1 mouse cellular context compared by ENCODE assay signal in genomic region chr9:75197297-75197696, GRCm38 (mm10).
TF ChIP-seq lines count a peak whose summit lies in the region.

No protein-coding gene starts in this region.

TF ChIP-seq in CH12.LX, 34 proteins besides CTCF, POLR2A, EP300 and RAD21 (continued from another document):
- no peak for TF ChIP-seq JUN (IDR thresholded peaks at IDR 0.05; ENCODE audit: insufficient read depth, low read depth, low read length)
- TF ChIP-seq PAX5 (IDR thresholded peaks at IDR 0.05; ENCODE audit: low read length): no peak
- no peak for TF ChIP-seq USF1 (IDR thresholded peaks at IDR 0.05; ENCODE audit: low read depth, low read length)
- 0 out of 2 replicates have a peak, but pooled peaks have one; percentile 24 for TF ChIP-seq KAT2A (IDR thresholded peaks at IDR 0.05; ENCODE audit: insufficient replicate concordance, low read length)
- TF ChIP-seq USF2 (conservative IDR thresholded peaks at IDR 0.05; ENCODE audit: low read depth, low read length): no peak
- TF ChIP-seq ZNF384 (IDR thresholded peaks at IDR 0.05; ENCODE audit: low read depth, low read length): no peak
TF ChIP-seq in CH12.LX: peak in this region for 10.
